15 mouse cellular contexts compared by ENCODE assay signal in genomic region chr14:87582610-87583009, GRCm38 (mm10).
"Had no signal": no experiment of that assay in that cellular context is flagged by ENCODE, and none has a peak within 500 bp of the region (broad histone marks: within the 10 kb centered on the region; RNA-seq: fewer than 3 reads in every experiment).

No protein-coding gene starts in this region.

- ATAC-seq: hindbrain, postnatal 0 days; intestine, embryonic 16.5 days had no signal

- DNase-seq: gastrocnemius, postnatal 14 days; gastrocnemius, postnatal 36 days; heart, adult 11 months; heart, adult 2 months; heart, postnatal 14 days; heart, postnatal 36 days; kidney, adult 11 months; kidney, adult 2 months; kidney, adult 9 months; kidney, postnatal 14 days; kidney, postnatal 36 days; liver; liver, embryonic 13.5 days had no signal
